Mouse (Mus musculus) stomach, postnatal 0 days (tissue): Measurements from ENCODE around the gene Acoxl. TPM values are rescaled to one million over a fixed set of nuclear protein-coding genes. Genes with fewer than 3 reads are reported as not detected.

Experiments
- ATAC-seq: fragments of 200-750 bp; cut with Nextera tagmentation; 2 replicates; pipeline ENCODE4 v1.8.0; 2017; ENCODE audit not compliant: low FRiP score, low TSS enrichment
- DNase-seq: peaks from one replicate; pipeline ENCODE4 v3.0.0-alpha.2; 2016; ENCODE audit warnings: low spot score
- H3K27ac ChIP-seq: fragments of 300-500 bp; sonication (generic); replicated peaks from 2 replicates; pipeline ENCODE4 v1.5.1; 2014; ENCODE audit warnings: mild to moderate bottlenecking, control low read depth
- H3K27me3 ChIP-seq: fragments of 300-500 bp; sonication (generic); 2 replicates; pipeline ENCODE4 v1.6.1; 2014; ENCODE audit warnings: low read length; ENCODE audit not compliant: control insufficient read depth, insufficient read depth
- H3K36me3 ChIP-seq: fragments of 300-500 bp; sonication (generic); 2 replicates; pipeline ENCODE4 v1.6.1; 2014; ENCODE audit warnings: low read length, mixed read lengths; ENCODE audit not compliant: control insufficient read depth, insufficient read depth
- H3K4me1 ChIP-seq: fragments of 300-500 bp; sonication (generic); replicated peaks from 2 replicates; pipeline ENCODE4 v1.6.1; 2014; ENCODE audit warnings: antibody characterized with exemption; ENCODE audit not compliant: control insufficient read depth, insufficient read depth
- H3K4me2 ChIP-seq: fragments of 300-500 bp; sonication (generic); replicated peaks from 2 replicates; pipeline ENCODE4 v1.6.1; 2014; ENCODE audit warnings: low read depth, mild to moderate bottlenecking, control low read depth, moderate library complexity
- H3K4me3 ChIP-seq: fragments of 300-500 bp; sonication (generic); 2 replicates; pipeline ENCODE4 v1.5.1; 2014; ENCODE audit warnings: low read depth, low read length, control low read depth
- H3K9ac ChIP-seq: fragments of 300-500 bp; sonication (generic); 2 replicates; pipeline ENCODE4 v1.6.1; 2014; ENCODE audit warnings: mild to moderate bottlenecking, low read length, control low read depth, mixed read lengths
- H3K9me3 ChIP-seq: fragments of 300-500 bp; sonication (generic); 2 replicates; pipeline ENCODE4 v1.6.1; 2016; ENCODE audit warnings: low read length; ENCODE audit not compliant: control insufficient read depth
- CTCF ChIP-seq: IDR thresholded peaks from 2 replicates; pipeline ENCODE4 v1.5.1; 2016; ENCODE audit warnings: antibody characterized with exemption, low read depth, mild to moderate bottlenecking, moderate library complexity
- EP300 ChIP-seq: optimal IDR thresholded peaks from 2 replicates; pipeline ENCODE3; 2016; ENCODE audit warnings: antibody characterized with exemption
- WGBS: fragments of 180-500 bp; shearing (Covaris S2); extraction: QIAGEN DNeasy Blood & Tissue Kit; methylation state at CpG from one replicate; pipeline ENCODE4 v1.1.7; 2014; 5-methylcytosine and 5-hydroxymethylcytosine counted together
- microRNA-seq: library from miRNA; unstranded; fragments of <30 nt; microRNA quantifications from one replicate; pipeline ENCODE4, GENCODE M21; 2016
- polyA plus RNA-seq: library from polyadenylated mRNA; unstranded; fragments of >200 nt; fragmentation: Nextera tagmentation; extraction: Ambion mirVana; gene quantifications from 2 replicates; pipeline ENCODE4 v1.2.1, GENCODE M21; 2015

The Acoxl gene
- polyA plus RNA-seq, 1 experiment from 2014 or later, result 0.17 TPM

DNA sequence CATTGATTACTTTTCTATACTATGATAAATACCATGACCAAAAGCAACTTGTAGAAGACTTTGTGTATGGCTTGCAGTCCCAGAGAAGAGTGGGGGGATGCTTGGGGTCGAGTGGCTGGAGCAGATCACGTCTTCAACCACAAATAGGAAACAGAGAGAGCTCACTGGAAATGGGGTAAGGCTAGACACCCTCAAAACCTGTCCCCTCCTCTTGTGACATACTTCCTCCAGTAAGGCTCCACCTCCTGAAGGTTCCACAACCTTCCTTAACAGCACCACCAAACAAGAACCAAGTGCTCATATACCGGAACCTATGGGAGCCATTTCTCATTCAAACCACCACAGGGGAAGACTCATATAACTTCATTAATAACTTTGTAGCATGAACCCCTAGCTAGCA, 331.9 kb downstream of the Acoxl start:
- TF ChIP-seq EP300, result no peak
- Histone ChIP-seq H3K4me2 (no peak overlapping the region), H3K9me3 (no peaks in the 10 kb centered on the region), H3K4me1 (peaks cover 11% of the 10 kb centered on the region; the same call in 1 of the 2 replicates), H3K27ac (no peak overlapping the region), H3K4me3 (no peak overlapping the region), H3K9ac (no peak overlapping the region), H3K36me3 (no peaks in the 10 kb centered on the region), H3K27me3 (no peaks in the 10 kb centered on the region)
- WGBS, result 89% methylated on average over 3 of the region's 3 CpGs
- ATAC-seq (no peak), DNase-seq (no peak)

DNA sequence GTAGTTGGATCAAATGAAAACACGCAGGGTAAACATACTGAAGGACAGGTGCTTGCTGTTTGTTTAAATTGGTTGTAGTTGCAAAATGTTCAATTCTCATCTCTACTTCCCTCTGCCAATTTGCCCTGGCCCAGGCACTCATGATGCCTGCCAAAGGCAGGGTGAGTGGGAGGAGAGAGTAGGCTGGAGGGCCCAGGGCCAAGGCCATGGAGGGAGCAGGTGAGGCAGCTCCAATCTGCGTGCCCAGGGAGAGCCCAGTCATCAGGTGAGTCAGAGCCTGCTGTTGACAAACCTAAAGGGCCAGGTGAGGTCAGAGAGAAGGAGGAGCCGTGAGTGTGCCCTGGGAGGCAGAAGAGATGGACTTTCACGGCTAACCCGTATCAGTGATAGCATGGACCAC, 333.6 kb downstream of the Acoxl start:
- H3K36me3 ChIP-seq, result no peaks in the 10 kb centered on the region
- TF ChIP-seq CTCF (no peak), EP300 (no peak)
- WGBS, result 64% methylated on average over 5 of the region's 5 CpGs
- no peaks in the 10 kb centered on the region for H3K9me3 ChIP-seq
- H3K27ac ChIP-seq, result no peak overlapping the region
- no peak overlapping the region for H3K4me2 ChIP-seq
- ATAC-seq (peak; percentile 94), DNase-seq (peak; percentile 84)
- no peak overlapping the region for H3K4me3 ChIP-seq
- 0 out of 2 replicates have a peak, but pooled peaks cover 3% of the 10 kb centered on the region for H3K4me1 ChIP-seq
- no peaks in the 10 kb centered on the region for H3K27me3 ChIP-seq
- H3K9ac ChIP-seq, result no peak overlapping the region

Small RNAs within 50 kb of the gene (microRNA-seq; reads per million reads assigned to microRNA genes)
- gene Gm22411, result not detected

Other genes with a start within 250 kb of the Acoxl start
- 192 and 213 TPM in 2 replicates for gene Mal, start 182.2 kb upstream of the Acoxl start, polyA plus RNA-seq
- gene Mall, start 108.9 kb upstream of the Acoxl start, polyA plus RNA-seq, result 49.8 and 57.5 TPM in 2 replicates
- gene Nphp1, start 50.0 kb upstream of the Acoxl start, polyA plus RNA-seq, result 56.9 and 70.0 TPM in 2 replicates
- gene Mtln, start 46.4 kb upstream of the Acoxl start, polyA plus RNA-seq, result 60.2 and 66.5 TPM in 2 replicates
- 5.3 and 6.5 TPM in 2 replicates for gene Bub1, start 7.0 kb upstream of the Acoxl start, polyA plus RNA-seq